ENCODE assay signal across 18 mouse cellular contexts in the genomic region with DNA sequence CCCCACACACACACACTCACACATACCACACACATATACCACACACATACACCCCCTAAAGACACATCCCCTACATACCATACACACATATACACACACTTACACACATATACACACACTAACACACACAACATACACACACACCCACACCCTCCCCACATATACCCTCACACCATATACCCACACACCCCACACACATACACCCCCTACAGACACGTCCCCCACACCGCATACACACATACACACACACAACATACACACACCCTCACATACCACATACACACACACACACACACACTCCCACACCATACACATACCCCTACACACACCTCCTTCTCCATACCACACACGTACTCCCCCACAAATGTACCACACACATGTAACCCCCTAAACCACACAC. TPM values are rescaled to one million over a fixed set of nuclear protein-coding genes. Genes with fewer than 3 reads are reported as not detected.
A peak's percentile ranks its signal among the peaks of the same experiment; 100 is the strongest.
DNase-seq lines count a peak whose midpoint lies in the region; ATAC-seq lines count a peak whose summit lies in the region.
"Had no signal": no experiment of that assay in that cellular context is flagged by ENCODE, and none has a peak within 500 bp of the region (broad histone marks: within the 10 kb centered on the region; RNA-seq: fewer than 3 reads in every experiment).

No protein-coding gene starts in this region.

- intact Hi-C loops in heart, postnatal 10 days (cut with DNase I), result no loop called here

- no peaks in the 10 kb centered on the region for H3K9me3 ChIP-seq in heart, embryonic 14.5 days (ENCODE audit: control insufficient read depth, low read length)
- no peaks in the 10 kb centered on the region for H3K9me3 ChIP-seq in midbrain, embryonic 11.5 days (ENCODE audit: control insufficient read depth, low read length)
- H3K9me3 ChIP-seq in midbrain, embryonic 10.5 days (replicated peaks), result no peaks in the 10 kb centered on the region; the same call in 1 of the 2 replicates
- H3K9me3 ChIP-seq in limb, embryonic 15.5 days, result no peaks in the 10 kb centered on the region
- H3K9me3 ChIP-seq: kidney, embryonic 15.5 days; liver, embryonic 15.5 days; neural tube, embryonic 13.5 days had no signal

- DNase-seq in heart, postnatal 10 days, result no peak
- no peak for DNase-seq in midbrain, embryonic 11.5 days (ENCODE audit: low spot score, missing footprints)
- DNase-seq in midbrain, embryonic 10.5 days (ENCODE audit: low spot score), result no peak
- DNase-seq in left cerebral cortex, adult 18-20 months (ENCODE audit: low spot score in 2 of 2), result no peak
- no peak for DNase-seq in urinary bladder, postnatal 14 days (ENCODE audit: low spot score)
- DNase-seq: B cell, adult 2 months; cerebellum, adult 18-20 months; cerebellum, postnatal 36 days; gastrocnemius, adult 2 months; lung, postnatal 10 days; thymus, postnatal 36 days had no signal

- no peaks in the 10 kb centered on the region for H3K27me3 ChIP-seq in heart, embryonic 14.5 days (ENCODE audit: control insufficient read depth, insufficient read depth, low read length)
- H3K27me3 ChIP-seq in midbrain, embryonic 11.5 days (ENCODE audit: control insufficient read depth, insufficient read depth, low read length), result no peaks in the 10 kb centered on the region
- no peaks in the 10 kb centered on the region for H3K27me3 ChIP-seq in midbrain, embryonic 10.5 days (ENCODE audit: low read depth, poor library complexity, severe bottlenecking)
- no peaks in the 10 kb centered on the region for H3K27me3 ChIP-seq in limb, embryonic 15.5 days
- H3K27me3 ChIP-seq: kidney, embryonic 15.5 days; liver, embryonic 15.5 days; neural tube, embryonic 13.5 days had no signal

- H3K4me2 ChIP-seq in heart, embryonic 14.5 days (ENCODE audit: low read length), result no peak overlapping the region
- no peak overlapping the region for H3K4me2 ChIP-seq in midbrain, embryonic 11.5 days
- H3K4me2 ChIP-seq in limb, embryonic 15.5 days, result no peak overlapping the region
- H3K4me2 ChIP-seq: heart, embryonic 11.5 days; kidney, embryonic 15.5 days; liver, embryonic 15.5 days; neural tube, embryonic 13.5 days had no signal

- WGBS in heart, embryonic 14.5 days, result 88% methylated on average over 3 of the region's 3 CpGs
- 95% methylated on average over 3 of the region's 3 CpGs for WGBS in midbrain, embryonic 11.5 days
- 98% methylated on average over 3 of the region's 3 CpGs for WGBS in midbrain, embryonic 10.5 days
- WGBS in limb, embryonic 15.5 days, result 95% methylated on average over 3 of the region's 3 CpGs

- no peak overlapping the region for H3K27ac ChIP-seq in heart, embryonic 14.5 days (replicated peaks in 1 of 2; ENCODE audit: control insufficient read depth in 1 of 2, insufficient read depth in 1 of 2, low read depth in 2 of 2, low read length in 2 of 2)
- no peak overlapping the region for H3K27ac ChIP-seq in midbrain, embryonic 11.5 days (ENCODE audit: low read depth, low read length)
- H3K27ac ChIP-seq in midbrain, embryonic 10.5 days (replicated peaks), result no peak overlapping the region
- H3K27ac ChIP-seq in limb, embryonic 15.5 days, result no peak overlapping the region
- H3K27ac ChIP-seq: gastrocnemius, adult 2 months; kidney, embryonic 15.5 days; liver, embryonic 15.5 days; neural tube, embryonic 13.5 days had no signal

- no peaks in the 10 kb centered on the region for H3K36me3 ChIP-seq in heart, embryonic 14.5 days (ENCODE audit: control insufficient read depth, insufficient read depth, low read length)
- no peaks in the 10 kb centered on the region for H3K36me3 ChIP-seq in midbrain, embryonic 11.5 days (ENCODE audit: control insufficient read depth, insufficient read depth, low read length)
- H3K36me3 ChIP-seq in midbrain, embryonic 10.5 days, result peaks cover 29% of the 10 kb centered on the region
- no peaks in the 10 kb centered on the region for H3K36me3 ChIP-seq in limb, embryonic 15.5 days
- H3K36me3 ChIP-seq: kidney, embryonic 15.5 days; liver, embryonic 15.5 days; neural tube, embryonic 13.5 days had no signal

- H3K9ac ChIP-seq in heart, embryonic 14.5 days (ENCODE audit: low read length), result no peak overlapping the region
- no peak overlapping the region for H3K9ac ChIP-seq in midbrain, embryonic 11.5 days (ENCODE audit: low read length)
- H3K9ac ChIP-seq in limb, embryonic 15.5 days, result no peak overlapping the region
- H3K9ac ChIP-seq: kidney, embryonic 15.5 days; liver, embryonic 15.5 days; neural tube, embryonic 13.5 days had no signal

- peak; percentile 47; the same call in 1 of the 2 replicates for ATAC-seq in heart, embryonic 14.5 days (ENCODE audit: insufficient number of reproducible peaks, insufficient read depth, low FRiP score, low read depth)
- 0 out of 2 replicates have a peak, but pooled peaks have one; percentile 42 for ATAC-seq in midbrain, embryonic 11.5 days (ENCODE audit: low FRiP score)
- peak; percentile 40; the same call in 1 of the 2 replicates for ATAC-seq in limb, embryonic 15.5 days (ENCODE audit: insufficient number of reproducible peaks, low FRiP score, low TSS enrichment, low read depth)
- ATAC-seq: inflammation-experienced regulatory T-cells, adult 6 months had no signal

- peaks cover 3 to 25% of the 10 kb centered on the region in 2 experiments for H3K4me1 ChIP-seq in heart, embryonic 14.5 days (ENCODE audit: control insufficient read depth in 2 of 2, insufficient read depth in 2 of 2, low read length in 2 of 2)
- H3K4me1 ChIP-seq in midbrain, embryonic 11.5 days (ENCODE audit: control insufficient read depth, insufficient read depth, low read length), result no peaks in the 10 kb centered on the region
- no peaks in the 10 kb centered on the region for H3K4me1 ChIP-seq in midbrain, embryonic 10.5 days
- H3K4me1 ChIP-seq in limb, embryonic 15.5 days, result peaks cover 15% of the 10 kb centered on the region
- H3K4me1 ChIP-seq: liver, embryonic 15.5 days had no signal

- H3K4me3 ChIP-seq in heart, embryonic 14.5 days (ENCODE audit: control insufficient read depth in 1 of 2, insufficient read depth in 1 of 2, low read depth in 1 of 2, low read length in 2 of 2), result no peak overlapping the region
- no peak overlapping the region for H3K4me3 ChIP-seq in midbrain, embryonic 11.5 days (ENCODE audit: low read depth, low read length)
- H3K4me3 ChIP-seq in midbrain, embryonic 10.5 days, result no peak overlapping the region
- no peak overlapping the region for H3K4me3 ChIP-seq in limb, embryonic 15.5 days
- H3K4me3 ChIP-seq: gastrocnemius, adult 2 months; kidney, embryonic 15.5 days; liver, embryonic 15.5 days; neural tube, embryonic 13.5 days had no signal

RNA-seq across cellular contexts. Expression of gene Cachd1, which starts 42.8 kb away (rescaled TPM):
- polyA plus RNA-seq in heart, embryonic 14.5 days (2014; fragmentation: Nextera tagmentation; extraction: Ambion mirVana), result 9.2 and 12.3 TPM in 2 replicates
- 1 to 10 TPM; 5.5 to 8.5 TPM for total RNA-seq in heart, postnatal 10 days (2021)
- polyA plus RNA-seq in midbrain, embryonic 11.5 days (2014; fragmentation: Nextera tagmentation; extraction: Ambion mirVana), result 36.3 and 39.0 TPM in 2 replicates
- 34.8 and 42.7 TPM in 2 replicates for polyA plus RNA-seq in midbrain, embryonic 10.5 days (2016; fragmentation: Nextera tagmentation; extraction: Ambion mirVana)
- polyA plus RNA-seq in limb, embryonic 15.5 days (2015; fragmentation: Nextera tagmentation; extraction: Ambion mirVana), result 23.5 and 31.7 TPM in 2 replicates
- total RNA-seq in left cerebral cortex, adult 18-20 months (2021), result 10 to 100 TPM in 1 of 2 experiments, 1 to 10 TPM in 1; 9.9 to 16.4 TPM
- polyA plus RNA-seq: inflammation-experienced regulatory T-cells, adult 6 months had no signal
